Mouse (Mus musculus): ENCODE data around the gene Acadl. TPM values are rescaled to one million over a fixed set of nuclear protein-coding genes. Genes with fewer than 3 reads are reported as not detected.

The Acadl gene
- polyA plus RNA-seq, 1 experiment from 2014 or later, result 163 TPM

GRCm38 (mm10) chr1:66838184-66839042, 24.7 kb downstream of the Acadl start:
- Histone ChIP-seq H3K9ac (no peak overlapping the region), H3K27me3 (replicated peaks) (no peaks in the 10 kb centered on the region), H3K4me3 (replicated peaks) (peak overlapping the region; percentile 18), H3K36me3 (peaks cover 26% of the 10 kb centered on the region), H3K4me2 (peak overlapping the region; percentile 35; the same call in 1 of the 2 replicates), H3K9me3 (no peaks in the 10 kb centered on the region), H3K4me1 (peaks cover 6% of the 10 kb centered on the region; the same call in 1 of the 2 replicates), H3K27ac (no peak overlapping the region)
- WGBS, result 45% methylated on average over 16 of the region's 16 CpGs
- ATAC-seq (ENCODE audit: insufficient read depth, low FRiP score, low read depth), result no peak

DNA sequence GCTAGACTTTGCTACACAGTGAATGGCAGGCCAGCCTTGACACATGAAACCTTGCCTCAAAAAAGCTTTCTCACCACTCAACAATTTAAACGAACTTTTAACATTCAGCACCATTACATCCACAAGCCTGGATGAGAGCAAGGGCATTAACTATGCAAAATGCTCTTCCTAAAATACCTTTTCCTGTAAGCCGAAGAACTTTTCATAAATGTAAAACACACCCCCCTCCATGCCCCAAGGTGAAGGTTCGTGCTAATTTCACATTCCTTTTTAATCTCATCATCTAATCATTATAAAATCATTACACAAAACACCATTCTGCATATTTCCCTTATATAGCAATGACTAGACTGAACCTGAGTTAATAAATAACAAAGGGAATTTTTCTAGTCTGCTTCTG, 25.9 kb downstream of the Acadl start:
- ATAC-seq (ENCODE audit: insufficient read depth, low FRiP score, low read depth), result no peak
- Histone ChIP-seq H3K4me2 (no peak overlapping the region), H3K4me3 (replicated peaks) (no peak overlapping the region), H3K27me3 (replicated peaks) (no peaks in the 10 kb centered on the region), H3K9me3 (no peaks in the 10 kb centered on the region), H3K36me3 (peaks cover 21% of the 10 kb centered on the region), H3K9ac (no peak overlapping the region), H3K27ac (no peak overlapping the region), H3K4me1 (peaks cover 8% of the 10 kb centered on the region; the same call in 1 of the 2 replicates)
- 80% methylated on average over 3 of the region's 3 CpGs for WGBS

GRCm38 (mm10) chr1:66832636-66833165, 30.4 kb downstream of the Acadl start:
- peaks cover 10% of the 10 kb centered on the region; the same call in 1 of the 2 replicates for H3K36me3 ChIP-seq
- H3K9me3 ChIP-seq, result no peaks in the 10 kb centered on the region
- H3K4me2 ChIP-seq, result no peak overlapping the region
- peaks cover 3% of the 10 kb centered on the region; the same call in 1 of the 2 replicates for H3K4me1 ChIP-seq
- 68% methylated on average over 7 of the region's 7 CpGs for WGBS
- H3K9ac ChIP-seq, result no peak overlapping the region
- H3K4me3 ChIP-seq (replicated peaks), result no peak overlapping the region
- ATAC-seq (ENCODE audit: insufficient read depth, low FRiP score, low read depth), result no peak
- H3K27me3 ChIP-seq (replicated peaks), result no peaks in the 10 kb centered on the region
- H3K27ac ChIP-seq, result 0 out of 2 replicates have a peak overlapping the region, but pooled peaks have one; percentile 5

DNA sequence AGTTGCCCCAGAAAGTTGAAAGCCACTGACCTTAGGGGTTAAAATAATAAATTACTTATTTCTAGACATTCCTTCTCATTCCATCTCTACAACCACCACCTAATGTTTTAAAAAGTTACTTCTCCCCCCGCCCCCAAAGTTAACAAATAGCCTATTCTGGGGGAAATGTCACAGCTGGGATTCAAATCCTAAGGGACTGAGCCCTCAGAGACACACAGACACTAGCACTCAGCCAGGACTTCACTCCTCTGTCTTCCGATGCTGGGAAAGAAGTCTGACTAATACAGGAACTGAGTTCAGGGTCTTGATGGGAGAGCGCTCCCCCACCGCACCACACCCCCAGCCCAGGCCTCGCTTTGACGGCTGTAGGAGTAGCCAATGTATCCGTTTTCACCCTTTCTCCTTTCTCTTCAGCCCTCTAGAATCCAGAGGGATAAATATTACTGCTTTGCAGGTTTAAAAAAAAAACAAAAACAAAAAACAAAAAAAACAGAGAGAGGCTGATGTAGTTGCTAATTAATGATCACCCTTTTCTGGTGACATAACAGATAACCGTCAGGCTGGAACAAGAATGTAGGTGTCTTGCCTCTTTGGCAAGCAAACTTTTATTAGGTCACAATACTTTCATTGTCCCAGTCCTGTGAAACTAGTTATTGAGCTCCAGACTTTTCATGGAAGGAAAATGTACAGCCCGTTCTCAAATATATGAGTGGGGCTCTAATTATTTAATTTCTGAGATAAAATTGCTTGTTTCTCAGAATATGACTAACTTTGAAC, 31.1 kb downstream of the Acadl start:
- Histone ChIP-seq H3K9ac (no peak overlapping the region), H3K27ac (0 out of 2 replicates have a peak overlapping the region, but pooled peaks have one; percentile 5), H3K9me3 (no peaks in the 10 kb centered on the region), H3K27me3 (replicated peaks) (no peaks in the 10 kb centered on the region), H3K4me1 (peaks cover 3% of the 10 kb centered on the region; the same call in 1 of the 2 replicates), H3K4me2 (no peak overlapping the region), H3K4me3 (replicated peaks) (no peak overlapping the region), H3K36me3 (peaks cover 10% of the 10 kb centered on the region; the same call in 1 of the 2 replicates)
- WGBS, result 66% methylated on average over 9 of the region's 9 CpGs
- no peak for ATAC-seq (ENCODE audit: insufficient read depth, low FRiP score, low read depth)

- no peak overlapping the region for H3K27ac ChIP-seq
- H3K4me1 ChIP-seq, result peaks cover 3% of the 10 kb centered on the region; the same call in 1 of the 2 replicates
- WGBS, result 71% methylated on average over 9 of the region's 9 CpGs
Observed at GRCm38 (mm10) chr1:66829400-66830080, 33.5 kb downstream of the Acadl start.

GRCm38 (mm10) chr1:66821966-66822365, 41.1 kb downstream of the Acadl start:
- no peaks in the 10 kb centered on the region for H3K4me1 ChIP-seq
- no peaks in the 10 kb centered on the region for H3K36me3 ChIP-seq
- 73% methylated on average over 9 of the region's 9 CpGs for WGBS
- H3K4me3 ChIP-seq (replicated peaks), result no peak overlapping the region
- H3K27me3 ChIP-seq (replicated peaks), result no peaks in the 10 kb centered on the region
- H3K27ac ChIP-seq, result no peak overlapping the region
- H3K9me3 ChIP-seq, result no peaks in the 10 kb centered on the region
- no peak for ATAC-seq (ENCODE audit: insufficient read depth, low FRiP score, low read depth)
- H3K9ac ChIP-seq, result no peak overlapping the region
- H3K4me2 ChIP-seq, result no peak overlapping the region

More at GRCm38 (mm10) chr1:66829400-66830080, 33.5 kb downstream of the Acadl start:
- H3K27me3 ChIP-seq (replicated peaks), result no peaks in the 10 kb centered on the region
- no peak overlapping the region for H3K9ac ChIP-seq
- no peaks in the 10 kb centered on the region for H3K9me3 ChIP-seq
- no peaks in the 10 kb centered on the region for H3K36me3 ChIP-seq
- ATAC-seq (ENCODE audit: insufficient read depth, low FRiP score, low read depth), result no peak
- H3K4me3 ChIP-seq (replicated peaks), result no peak overlapping the region
- H3K4me2 ChIP-seq, result no peak overlapping the region

DNA sequence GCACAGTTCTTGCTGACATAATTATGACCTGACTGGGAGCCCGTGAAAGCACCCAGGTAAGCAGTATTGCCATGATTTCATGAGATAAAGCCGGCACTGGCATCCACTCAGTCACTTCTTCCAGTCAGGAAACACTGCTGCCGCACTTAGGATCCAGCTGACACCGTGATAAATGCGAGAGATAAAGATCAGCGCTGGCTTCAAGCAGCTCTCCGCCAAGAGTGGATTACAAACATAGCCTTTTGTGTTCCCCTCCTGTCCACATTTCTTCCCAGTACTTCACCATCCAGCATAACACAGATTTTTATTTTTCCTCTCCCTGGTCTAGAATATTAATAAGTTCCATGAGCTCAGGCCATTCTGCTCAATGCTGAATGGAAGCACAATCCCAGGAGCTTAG, 42.8 kb downstream of the Acadl start:
- Histone ChIP-seq H3K4me2 (no peak overlapping the region), H3K36me3 (no peaks in the 10 kb centered on the region), H3K9ac (no peak overlapping the region), H3K27ac (no peak overlapping the region), H3K4me3 (replicated peaks) (no peak overlapping the region), H3K4me1 (no peaks in the 10 kb centered on the region), H3K9me3 (no peaks in the 10 kb centered on the region), H3K27me3 (replicated peaks) (no peaks in the 10 kb centered on the region)
- 13% methylated on average over 7 of the region's 7 CpGs for WGBS
- no peak for ATAC-seq (ENCODE audit: insufficient read depth, low FRiP score, low read depth)

- H3K27me3 ChIP-seq (replicated peaks), result no peaks in the 10 kb centered on the region
- ATAC-seq (ENCODE audit: insufficient read depth, low FRiP score, low read depth), result peak; percentile 27; the same call in 1 of the 2 replicates
- under 1% methylated on average over 20 of the region's 20 CpGs for WGBS
Observed at GRCm38 (mm10) chr1:66817865-66818315, 45.2 kb downstream of the Acadl start.

GRCm38 (mm10) chr1:66817453-66817839, 45.6 kb downstream of the Acadl start, which contains the start of gene Kansl1l:
TSS of gene Kansl1l (minus strand) at chr1:66817562.
- ATAC-seq (ENCODE audit: insufficient read depth, low FRiP score, low read depth), result peak; percentile 88
- under 1% methylated on average over 48 of the region's 56 CpGs for WGBS
- H3K36me3 ChIP-seq, result no peaks in the 10 kb centered on the region
- no peaks in the 10 kb centered on the region for H3K9me3 ChIP-seq
- peak within 1 kb of the TSS; percentile 65 for H3K4me3 ChIP-seq (replicated peaks)
- H3K27me3 ChIP-seq (replicated peaks), result no peaks in the 10 kb centered on the region
- peak within 1 kb of the TSS; percentile 98 for H3K27ac ChIP-seq
- peak within 1 kb of the TSS; percentile 92 for H3K4me2 ChIP-seq
- no peaks in the 10 kb centered on the region for H3K4me1 ChIP-seq
- peak within 1 kb of the TSS; percentile 77 for H3K9ac ChIP-seq

More at GRCm38 (mm10) chr1:66817865-66818315, 45.2 kb downstream of the Acadl start:
- H3K9me3 ChIP-seq, result no peaks in the 10 kb centered on the region
- peak overlapping the region; percentile 65 for H3K4me3 ChIP-seq (replicated peaks)
- peak overlapping the region; percentile 81 for H3K27ac ChIP-seq
- no peaks in the 10 kb centered on the region for H3K4me1 ChIP-seq
- peak overlapping the region; percentile 92 for H3K4me2 ChIP-seq
- H3K9ac ChIP-seq, result peak overlapping the region; percentile 73; the same call in 1 of the 2 replicates
- no peaks in the 10 kb centered on the region for H3K36me3 ChIP-seq

- H3K4me3 ChIP-seq (replicated peaks), result peak overlapping the region; percentile 65
- H3K9me3 ChIP-seq, result no peaks in the 10 kb centered on the region
- under 1% methylated on average over 39 of the region's 63 CpGs for WGBS
- H3K27ac ChIP-seq, result peak overlapping the region; percentile 98
- no peaks in the 10 kb centered on the region for H3K27me3 ChIP-seq (replicated peaks)
- H3K9ac ChIP-seq, result peak overlapping the region; percentile 77
- no peaks in the 10 kb centered on the region for H3K4me1 ChIP-seq
- H3K4me2 ChIP-seq, result peak overlapping the region; percentile 49
- ATAC-seq (ENCODE audit: insufficient read depth, low FRiP score, low read depth), result peak; percentile 83
- no peaks in the 10 kb centered on the region for H3K36me3 ChIP-seq
Observed at GRCm38 (mm10) chr1:66816837-66817452, 46.1 kb downstream of the Acadl start.

Data from stomach, embryonic 15.5 days (tissue).